Mouse (Mus musculus): Measurements from ENCODE around the gene Slc43a1.

Slc43a1 gene

DNA sequence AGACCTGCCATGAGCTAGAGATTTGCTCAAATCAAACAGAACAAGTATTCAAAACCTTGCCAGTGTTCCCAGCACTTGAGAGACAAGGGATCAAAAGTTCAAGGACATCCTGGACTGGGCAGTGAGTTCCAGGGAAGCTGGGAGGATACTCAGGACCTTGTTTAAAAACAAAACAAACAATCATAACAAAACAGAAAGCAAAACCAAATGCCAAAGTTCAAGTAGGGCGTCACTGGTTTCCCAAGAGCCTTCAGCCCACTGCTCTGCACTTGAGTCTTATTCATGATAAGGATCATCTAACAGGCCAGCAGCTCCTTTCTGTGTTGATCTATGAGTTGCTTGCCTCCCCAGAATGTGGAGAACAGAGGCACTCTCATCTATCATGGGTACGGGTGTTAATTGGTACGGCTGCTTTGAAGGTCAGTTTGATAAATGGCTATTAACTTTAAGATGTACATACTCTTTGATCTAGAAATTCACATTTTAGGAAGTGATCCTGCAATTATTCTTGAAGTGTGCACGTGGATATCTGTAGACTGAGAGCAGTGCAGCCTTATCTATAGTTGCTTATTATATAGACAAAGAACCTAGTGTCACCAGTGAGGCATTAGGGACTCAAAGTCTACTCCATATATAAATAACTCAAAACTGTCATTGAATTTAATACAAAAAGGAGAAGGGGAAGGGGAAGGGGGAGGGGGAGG is 57.0 kb downstream of the Slc43a1 start:
- peak; percentile 36; the same call in 1 of the 2 replicates for TF ChIP-seq GATA4 (IDR thresholded peaks at IDR 0.05; ENCODE audit: insufficient replicate concordance, low read length)

DNA sequence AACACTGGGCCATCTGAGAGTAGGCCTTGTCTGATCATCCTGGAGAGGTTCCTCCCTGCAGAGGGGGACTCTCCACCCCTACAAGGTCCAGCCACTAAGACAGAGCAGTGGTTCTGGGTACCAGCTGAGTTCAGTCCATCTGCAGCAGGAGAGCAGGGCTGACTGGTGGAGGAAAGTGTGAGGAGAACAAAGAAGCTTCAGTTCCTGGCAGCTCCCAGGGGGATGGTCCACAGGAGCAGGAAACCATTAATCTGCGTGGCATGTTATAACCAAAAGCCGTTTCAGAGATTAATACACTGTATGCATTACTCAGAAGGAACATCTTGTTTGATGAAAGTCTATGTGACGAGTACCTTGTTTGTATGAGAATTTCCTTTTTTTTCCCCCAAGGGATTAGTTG is 74.1 kb downstream of the Slc43a1 start:
- TF ChIP-seq GATA4 (IDR thresholded peaks at IDR 0.05; ENCODE audit: insufficient replicate concordance, low read length): no peak

All from liver, adult (tissue).